Mouse (Mus musculus): ENCODE data around the gene Fgfr1op.

The Fgfr1op gene

DNA sequence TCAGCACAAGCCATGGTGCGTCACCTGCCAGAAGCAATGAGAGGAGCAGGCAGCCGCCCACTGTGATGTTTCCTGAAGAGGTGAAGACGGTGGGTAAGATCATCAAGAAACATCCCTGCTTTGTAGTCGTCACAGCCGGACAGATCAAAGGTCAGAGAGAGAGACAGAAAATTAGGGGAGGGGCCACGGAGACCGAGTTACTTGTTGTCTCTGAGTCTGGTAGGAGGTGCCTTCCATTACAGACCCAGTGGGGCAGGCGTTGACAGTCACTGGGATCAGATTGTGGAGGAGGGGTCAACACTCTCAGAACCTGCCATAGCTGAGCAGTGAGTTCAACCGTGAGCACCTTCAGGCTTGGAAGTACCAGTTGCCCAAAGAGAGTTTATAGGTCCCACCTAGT, 63.3 kb downstream of the Fgfr1op start:
- DNase-seq (ENCODE audit: low spot score in 2 of 2) = no peak

GRCm38 (mm10) chr17:8229607-8230006, 64.3 kb downstream of the Fgfr1op start:
- no peak for DNase-seq (ENCODE audit: low spot score in 2 of 2)

DNA sequence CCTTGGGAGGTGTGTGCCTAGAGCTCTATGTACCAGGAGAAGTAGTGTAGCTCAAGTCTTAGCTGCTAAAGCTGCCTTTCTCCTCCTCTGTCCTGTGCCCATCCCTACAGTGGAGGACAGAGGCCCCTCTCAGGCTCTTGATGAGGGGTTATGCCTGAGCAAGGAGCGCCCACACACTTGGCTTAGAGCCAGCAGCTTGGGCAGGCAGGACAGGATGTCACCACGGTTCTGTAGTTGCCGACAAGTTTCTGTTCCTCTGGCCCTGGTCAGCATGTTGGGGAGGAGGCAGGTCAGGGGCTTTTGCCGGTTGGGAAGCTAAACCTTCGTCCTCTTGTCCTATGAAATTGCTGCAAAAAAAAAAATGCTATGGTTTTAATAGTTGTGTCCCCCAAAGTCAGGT, 66.8 kb downstream of the Fgfr1op start:
- DNase-seq (ENCODE audit: low spot score in 2 of 2) = peak; percentile 42 to 53

- no peak for DNase-seq (ENCODE audit: low spot score in 2 of 2)
These were observed 68.4 kb downstream of the Fgfr1op start for GRCm38 (mm10) chr17:8233618-8234214.

GRCm38 (mm10) chr17:8234537-8234936, 69.2 kb downstream of the Fgfr1op start:
- no peak for DNase-seq (ENCODE audit: low spot score in 2 of 2)

- DNase-seq (ENCODE audit: low spot score in 2 of 2) = no peak
These were observed 70.4 kb downstream of the Fgfr1op start, which contains the start of gene Ccr6 for GRCm38 (mm10) chr17:8235743-8236142. Gene Ccr6, plus strand, starts transcription at chr17:8236043.

DNA sequence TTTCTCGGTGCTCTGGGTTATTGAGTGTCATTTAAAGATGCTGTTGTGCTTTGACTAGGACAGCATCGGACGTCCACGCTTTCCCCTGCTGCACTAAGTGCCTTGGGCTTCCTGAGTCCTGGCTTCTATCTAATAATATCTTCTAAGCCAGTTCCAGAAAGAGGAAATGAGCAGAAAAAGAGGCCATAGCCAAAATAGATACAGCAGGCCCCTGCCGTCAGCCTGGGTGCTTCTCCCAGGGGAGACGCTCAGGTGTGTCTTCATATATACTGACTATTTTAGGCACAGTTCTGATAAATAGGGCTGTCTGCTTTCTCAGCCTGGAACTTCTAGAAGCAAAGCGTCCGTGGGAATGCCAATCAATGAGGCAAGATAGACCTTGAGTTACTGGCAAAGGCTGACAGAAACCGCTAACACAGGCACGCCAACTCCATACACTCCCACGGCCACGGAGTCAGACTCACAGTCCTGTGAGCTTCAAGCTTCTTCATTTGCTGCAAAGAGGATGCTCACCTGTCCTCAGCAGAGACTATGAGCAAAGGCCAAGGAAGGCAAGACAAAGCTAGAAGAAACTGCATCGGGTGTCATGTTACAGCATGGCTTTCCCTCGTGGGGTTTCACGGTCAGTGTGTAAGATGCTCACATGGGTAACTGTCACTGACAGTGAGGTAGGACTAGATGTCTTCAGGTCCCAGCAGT, 72.9 kb downstream of the Fgfr1op start:
- peak; percentile 21 to 22 for DNase-seq (ENCODE audit: low spot score in 2 of 2)

GRCm38 (mm10) chr17:8239561-8239960, 74.3 kb downstream of the Fgfr1op start:
- no peak for DNase-seq (ENCODE audit: low spot score in 2 of 2)

- no peak for DNase-seq (ENCODE audit: low spot score in 2 of 2)
These were observed 75.2 kb downstream of the Fgfr1op start for GRCm38 (mm10) chr17:8240517-8240916.

DNA sequence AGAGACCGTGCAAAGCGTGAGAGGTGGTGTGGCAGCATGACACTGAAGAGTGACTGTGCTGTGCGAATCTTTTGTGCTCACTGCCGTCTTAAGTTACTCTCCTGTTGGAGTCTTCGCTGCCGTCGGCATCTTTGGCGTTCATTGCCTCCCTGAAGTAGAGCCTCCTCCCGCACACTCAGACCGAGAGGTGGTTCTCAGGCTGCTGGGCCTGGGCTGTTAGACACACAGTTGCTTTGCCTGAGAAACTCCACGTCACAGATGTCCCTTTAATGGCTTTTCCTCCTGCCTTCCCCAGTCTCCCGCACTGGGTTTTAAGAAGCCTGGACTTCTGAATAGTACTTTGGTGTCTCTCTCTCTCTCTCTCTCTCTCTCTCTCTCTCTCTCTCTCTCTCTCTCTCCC, 76.3 kb downstream of the Fgfr1op start:
- no peak for DNase-seq (ENCODE audit: low spot score in 2 of 2)

GRCm38 (mm10) chr17:8242186-8242585, 76.9 kb downstream of the Fgfr1op start:
- no peak for DNase-seq (ENCODE audit: low spot score in 2 of 2)

GRCm38 (mm10) chr17:8244124-8244523, 78.8 kb downstream of the Fgfr1op start:
- no peak for DNase-seq (ENCODE audit: low spot score in 2 of 2)

GRCm38 (mm10) chr17:8246102-8246754, 80.9 kb downstream of the Fgfr1op start:
- no peak for DNase-seq (ENCODE audit: low spot score in 2 of 2)
